Mouse (Mus musculus): Measurements from ENCODE around the gene Actg2.

Gene Actg2

GRCm38 (mm10) chr6:83536028-83536794, at the start of gene Actg2:
Actg2 (minus strand) TSS chr6:83536265.
- DNase-seq (ENCODE audit: low spot score): no peak

- DNase-seq (ENCODE audit: low spot score): peak; percentile 8
Observed at GRCm38 (mm10) chr6:83585328-83585727, 49.3 kb upstream of the Actg2 start.

DNA sequence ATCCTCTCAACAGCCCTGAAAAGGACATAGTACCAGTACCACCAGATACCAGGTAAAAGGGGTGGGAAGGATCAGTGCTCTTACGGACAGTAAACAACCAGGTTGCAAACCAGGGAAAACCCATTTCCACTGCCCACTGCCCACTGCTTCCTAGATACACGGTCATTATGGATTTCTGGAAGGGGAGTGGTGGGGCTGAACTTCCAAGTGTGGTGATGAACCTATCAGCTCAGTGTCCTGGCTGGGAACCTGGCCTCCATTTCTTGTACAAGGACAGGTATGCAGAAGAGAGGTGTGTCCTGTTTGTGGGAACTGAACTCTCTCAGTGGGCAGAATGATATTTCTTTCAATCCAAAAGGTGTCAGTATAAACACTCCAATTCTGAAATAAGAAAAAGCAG, 47.5 kb upstream of the Actg2 start:
- DNase-seq (ENCODE audit: low spot score): no peak

- DNase-seq (ENCODE audit: low spot score): peak; percentile 32
Observed at GRCm38 (mm10) chr6:83582938-83583270, 46.8 kb upstream of the Actg2 start.

- DNase-seq (ENCODE audit: low spot score): no peak
Observed at GRCm38 (mm10) chr6:83582135-83582937, 46.3 kb upstream of the Actg2 start.

GRCm38 (mm10) chr6:83577534-83577933, 41.5 kb upstream of the Actg2 start:
- DNase-seq (ENCODE audit: low spot score): peak; percentile 28

DNA sequence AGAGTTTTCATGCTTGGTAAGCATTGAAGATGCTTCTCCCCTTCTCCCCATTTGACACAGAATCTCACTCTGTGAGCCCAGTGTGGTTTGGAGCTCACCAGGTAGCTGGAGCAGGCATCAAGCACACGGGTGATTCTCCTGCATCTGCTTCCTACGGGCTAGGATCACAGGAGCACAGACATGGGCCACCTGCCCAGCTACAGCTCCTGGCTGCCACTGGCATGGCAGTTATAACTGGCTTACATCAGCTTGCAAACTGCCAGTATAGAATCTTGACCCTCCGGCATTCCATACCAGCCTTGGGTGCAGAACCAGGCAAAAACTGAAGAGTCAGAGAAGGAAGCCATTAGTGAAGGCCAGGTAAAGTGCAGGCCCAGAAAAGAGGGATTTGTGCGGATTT, 39.5 kb upstream of the Actg2 start:
- no peak for DNase-seq (ENCODE audit: low spot score)

DNA sequence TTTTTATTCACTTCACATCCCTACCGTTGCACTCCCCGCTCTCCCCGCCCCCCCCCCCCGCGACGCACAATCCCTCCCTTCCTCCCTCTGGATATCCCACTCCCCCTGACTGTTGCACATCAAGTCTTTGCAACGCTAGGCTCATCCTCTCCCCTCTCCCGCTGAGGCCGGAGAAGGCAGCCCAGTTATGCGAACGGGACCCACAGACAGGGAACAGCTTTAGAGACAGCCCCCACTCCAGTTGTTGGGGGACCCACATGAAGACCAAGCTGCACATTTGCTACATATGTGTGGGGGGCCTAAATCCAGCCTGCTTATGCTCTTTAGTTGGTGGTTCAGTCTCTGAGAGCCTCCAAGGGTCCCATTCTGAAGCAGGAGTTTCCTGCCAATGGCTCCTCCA, 36.6 kb upstream of the Actg2 start, which contains the start of gene Stambp:
Stambp (minus strand) TSS at position 59 of the 400 bp plus-strand sequence.
- no peak for DNase-seq (ENCODE audit: low spot score)

DNA sequence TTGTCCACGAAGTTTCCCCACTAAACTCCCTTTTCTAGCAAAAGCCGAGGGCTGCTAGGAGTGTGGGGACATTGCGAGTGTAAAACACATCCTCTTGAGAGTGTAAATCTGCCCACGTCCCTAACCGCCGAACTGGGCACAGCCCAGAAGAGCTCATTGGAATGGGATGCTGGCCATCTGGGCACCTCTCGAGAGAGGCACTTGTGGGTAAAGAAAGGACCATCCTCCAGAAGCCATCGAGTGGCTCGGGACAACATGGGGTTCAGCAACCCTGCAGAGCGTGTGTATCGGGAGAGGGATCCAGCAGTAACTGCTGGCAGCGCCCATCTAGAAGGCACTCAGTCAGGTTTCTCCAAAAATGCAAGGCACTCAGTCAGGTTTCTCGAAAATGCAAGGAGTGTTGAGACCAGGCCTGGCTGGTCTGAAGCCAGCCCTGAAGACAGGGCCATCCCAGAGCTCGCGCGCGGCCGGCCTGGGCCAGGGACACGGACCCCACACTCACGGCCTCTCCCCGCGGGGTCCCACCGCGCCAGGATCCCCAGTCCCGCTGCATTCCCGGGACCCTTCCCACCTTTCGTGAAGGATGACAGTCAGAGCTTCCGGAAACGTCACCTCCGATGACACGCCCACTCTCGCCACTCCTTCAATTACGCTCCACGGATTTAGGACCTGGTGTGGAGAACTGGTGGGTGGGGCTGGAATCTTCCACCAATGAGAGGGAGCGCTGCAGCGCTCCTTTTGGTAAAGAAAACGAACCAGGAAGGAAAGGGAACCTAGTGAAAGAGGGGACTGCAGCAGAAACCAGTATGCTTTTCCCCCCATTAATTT, 36.0 kb upstream of the Actg2 start:
- DNase-seq (ENCODE audit: low spot score): peak; percentile 94

- no peak for DNase-seq (ENCODE audit: low spot score)
Observed at GRCm38 (mm10) chr6:83568901-83569862, 33.1 kb upstream of the Actg2 start.

GRCm38 (mm10) chr6:83555972-83556371, 19.9 kb upstream of the Actg2 start:
- no peak for DNase-seq (ENCODE audit: low spot score)

DNA sequence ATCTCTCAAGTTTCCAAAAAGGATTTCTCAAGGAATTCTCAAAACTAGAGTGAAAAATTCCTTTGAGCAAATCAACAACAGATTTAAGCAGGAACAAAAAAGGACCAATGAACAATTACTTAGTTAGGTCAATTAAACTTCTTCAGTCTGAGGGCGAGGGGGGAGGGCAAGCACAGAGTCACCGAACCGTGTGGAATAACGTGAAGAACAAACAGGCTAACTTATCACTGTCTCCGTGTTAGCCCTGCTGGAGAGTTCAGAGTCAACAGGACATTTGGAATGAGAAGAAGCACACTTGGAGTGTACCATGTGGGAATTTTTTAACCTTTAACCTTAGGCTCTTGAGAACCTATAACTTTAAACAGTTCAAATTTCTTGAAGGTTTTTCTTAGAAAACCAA, 12.3 kb upstream of the Actg2 start:
- no peak for DNase-seq (ENCODE audit: low spot score)

DNA sequence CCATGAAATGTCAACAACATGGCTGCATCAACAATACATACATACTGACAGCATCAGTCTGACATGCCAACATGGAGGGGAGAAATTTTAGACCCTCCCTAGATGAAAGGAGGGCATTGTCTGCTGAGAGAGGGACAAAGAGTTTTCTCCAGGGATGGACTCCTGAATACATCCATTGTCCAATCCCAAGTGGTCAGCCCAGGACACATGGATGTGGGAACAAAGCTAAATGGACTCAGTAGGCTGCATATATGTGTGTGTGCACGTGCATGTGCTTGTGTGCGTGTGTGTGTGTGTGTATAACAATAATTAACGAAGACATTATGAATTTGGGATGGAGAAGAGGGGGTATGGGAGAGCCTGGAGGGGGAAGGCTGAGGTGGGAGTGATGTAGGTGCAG, 9.7 kb upstream of the Actg2 start:
- DNase-seq (ENCODE audit: low spot score): no peak

- DNase-seq (ENCODE audit: low spot score): no peak
Observed at GRCm38 (mm10) chr6:83541756-83542456, 5.8 kb upstream of the Actg2 start.

GRCm38 (mm10) chr6:83540017-83540416, 4.0 kb upstream of the Actg2 start:
- no peak for DNase-seq (ENCODE audit: low spot score)

GRCm38 (mm10) chr6:83536795-83537059, 662 bp upstream of the Actg2 start:
- DNase-seq (ENCODE audit: low spot score): no peak

- no peak for DNase-seq (ENCODE audit: low spot score)
Observed at GRCm38 (mm10) chr6:83532608-83533007, 3.5 kb downstream of the Actg2 start.

- no peak for DNase-seq (ENCODE audit: low spot score)
Observed at GRCm38 (mm10) chr6:83523194-83523593, 12.9 kb downstream of the Actg2 start.

GRCm38 (mm10) chr6:83521784-83522183, 14.3 kb downstream of the Actg2 start:
- no peak for DNase-seq (ENCODE audit: low spot score)

DNA sequence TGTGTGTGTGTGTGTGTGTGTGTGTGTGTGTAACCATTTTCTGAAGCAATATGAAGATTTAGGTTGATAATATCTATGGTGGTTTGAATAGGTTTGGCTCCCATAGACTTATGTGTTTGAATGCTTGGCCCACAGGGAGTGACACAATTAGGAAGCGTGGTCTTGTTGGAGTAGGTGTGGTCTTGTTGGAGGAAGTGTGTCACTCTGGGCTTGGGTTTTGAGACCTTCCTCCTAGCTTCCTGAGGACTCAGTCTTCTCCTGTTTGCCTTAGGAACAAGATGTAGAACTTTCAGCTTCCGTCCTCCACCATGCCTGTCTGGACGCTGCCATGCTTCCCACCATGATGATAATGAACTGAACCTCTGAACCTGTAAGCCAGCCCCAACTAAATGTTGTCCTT, 17.4 kb downstream of the Actg2 start:
- DNase-seq (ENCODE audit: low spot score): no peak

- DNase-seq (ENCODE audit: low spot score): no peak
Observed at GRCm38 (mm10) chr6:83515172-83515571, 20.9 kb downstream of the Actg2 start.
